Mouse (Mus musculus) adrenal gland, adult 18-20 months (tissue): ENCODE results near the gene Epn1. TPM values are rescaled to one million over a fixed set of nuclear protein-coding genes. Genes with fewer than 3 reads are reported as not detected.

ENCODE experiments used
- DNase-seq, 2 experiments: peaks; one replicate each; pipeline ENCODE4 v3.0.0; 2021 to 2022; ENCODE audit warnings: low spot score in 2 of 2
- microRNA-seq, 2 experiments: library from miRNA; unstranded; fragments of <30 nt; microRNA quantifications; one replicate each; pipeline ENCODE4 v1.2.0; 2021; ENCODE audit warnings: borderline number of aligned reads in 2 of 2
- total RNA-seq, 2 experiments: library from RNA; stranded (reverse); gene quantifications; 1 replicate in 1 of 2; 2 replicates in 1 of 2; pipeline ENCODE4 v1.2.3; 2021

Gene Epn1
- total RNA-seq, 2 experiments from 2014 or later, result 140 to 142 TPM

DNA sequence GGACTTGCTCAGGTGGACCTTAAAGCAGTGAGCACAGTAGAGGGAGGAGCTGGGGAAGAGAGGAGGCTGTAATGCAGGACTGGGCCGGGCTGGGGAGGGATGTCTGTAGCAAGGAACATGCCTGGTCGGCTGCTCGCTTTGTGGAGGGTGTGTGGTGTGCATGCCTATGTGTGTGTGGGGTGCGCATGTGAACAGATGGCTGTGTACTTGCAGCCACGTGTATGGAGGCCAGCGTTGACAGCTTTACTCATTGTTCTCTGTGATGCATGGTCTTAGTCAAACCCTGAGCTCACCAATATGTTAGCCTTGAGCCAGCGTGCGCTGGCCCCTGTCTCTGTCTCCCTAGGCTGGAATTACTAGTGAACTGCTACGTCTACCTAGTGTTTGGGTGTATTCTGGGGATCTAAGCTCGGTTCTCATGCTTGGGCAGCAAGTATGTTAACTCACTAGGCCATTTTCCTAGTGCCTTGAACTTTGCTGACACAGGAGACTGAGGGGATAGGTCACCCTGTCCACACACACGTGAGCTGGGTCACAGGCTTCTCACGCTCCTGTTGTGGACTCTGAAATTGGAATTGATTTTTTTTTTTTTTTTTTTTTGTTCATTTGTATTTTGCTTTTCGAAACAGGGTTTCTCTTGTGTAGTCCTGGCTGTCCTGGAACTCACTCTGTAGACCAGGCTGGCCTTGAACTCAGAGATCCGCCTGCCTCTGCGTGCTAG, 11.1 kb downstream of the Epn1 start:
- DNase-seq, result no peak

DNA sequence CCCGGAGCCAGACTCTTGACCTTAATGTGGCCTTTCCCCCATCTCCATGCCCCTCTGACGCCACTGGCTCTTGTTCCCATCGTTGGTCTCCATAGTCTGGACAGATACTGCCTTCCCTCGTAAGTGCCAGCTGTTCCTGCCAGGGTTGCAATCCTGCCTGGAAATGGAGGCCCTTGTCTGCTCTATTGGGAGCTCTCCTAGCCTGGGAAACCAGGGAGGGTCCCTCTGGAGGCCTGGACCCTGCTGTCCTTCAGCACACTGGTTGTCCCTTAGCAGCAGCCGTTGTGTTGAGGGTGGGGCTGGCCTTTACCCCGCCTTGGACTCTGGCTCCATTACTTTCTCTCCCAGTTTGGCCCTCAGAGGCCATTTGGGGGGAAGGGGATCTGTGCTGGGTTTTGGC, 12.3 kb downstream of the Epn1 start:
- DNase-seq, result no peak

DNA sequence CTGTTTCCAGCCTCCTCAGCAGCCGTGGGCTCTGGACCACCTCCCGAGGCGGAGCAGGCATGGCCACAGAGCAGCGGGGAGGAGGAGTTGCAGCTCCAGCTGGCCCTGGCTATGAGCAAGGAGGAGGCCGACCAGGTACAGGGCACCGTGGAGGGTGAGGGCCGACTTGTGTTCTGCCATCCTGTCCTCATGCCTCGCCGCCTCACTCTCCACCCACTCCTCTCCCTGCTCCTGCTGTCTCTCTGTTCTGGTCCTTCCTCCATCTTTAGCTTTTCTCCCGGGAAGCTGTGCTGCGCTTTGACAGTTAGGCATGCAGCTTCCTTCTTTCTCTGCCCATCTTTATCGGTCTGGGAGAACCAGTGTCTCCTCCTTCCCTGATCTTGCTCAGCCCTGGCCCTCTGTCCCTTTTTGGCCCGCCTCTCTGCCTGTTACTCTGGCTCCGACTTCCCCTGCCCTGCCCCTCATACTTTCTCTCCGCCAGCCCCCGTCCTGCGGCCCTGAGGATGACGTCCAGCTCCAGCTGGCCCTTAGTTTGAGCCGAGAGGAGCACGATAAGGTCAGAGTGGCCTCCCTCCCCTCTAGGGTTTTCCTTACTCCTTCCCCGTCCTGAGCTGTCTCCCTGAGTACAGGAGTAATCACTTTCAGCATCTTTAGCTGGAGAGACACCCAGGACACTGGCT, 12.9 kb downstream of the Epn1 start:
- no peak for DNase-seq

DNA sequence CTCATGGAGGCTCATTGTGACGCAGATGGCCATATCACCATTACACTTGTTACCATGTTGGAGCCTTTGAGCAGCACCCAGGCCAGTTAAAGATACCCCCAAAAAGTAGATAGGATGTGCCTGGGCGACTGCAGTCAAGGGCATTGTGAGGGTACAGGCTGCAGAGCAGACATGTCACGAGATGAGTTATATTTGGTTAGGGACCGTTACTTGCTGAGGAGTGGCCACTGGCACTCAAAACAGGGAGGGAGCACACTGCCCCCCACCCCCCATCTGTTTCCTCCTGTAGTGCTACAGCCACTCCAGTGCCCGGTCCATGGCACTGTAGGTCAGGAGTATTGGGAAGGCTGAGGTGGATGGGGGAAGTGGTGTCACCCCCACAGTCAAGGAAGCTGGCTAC, 18.7 kb downstream of the Epn1 start:
- no peak for DNase-seq

DNA sequence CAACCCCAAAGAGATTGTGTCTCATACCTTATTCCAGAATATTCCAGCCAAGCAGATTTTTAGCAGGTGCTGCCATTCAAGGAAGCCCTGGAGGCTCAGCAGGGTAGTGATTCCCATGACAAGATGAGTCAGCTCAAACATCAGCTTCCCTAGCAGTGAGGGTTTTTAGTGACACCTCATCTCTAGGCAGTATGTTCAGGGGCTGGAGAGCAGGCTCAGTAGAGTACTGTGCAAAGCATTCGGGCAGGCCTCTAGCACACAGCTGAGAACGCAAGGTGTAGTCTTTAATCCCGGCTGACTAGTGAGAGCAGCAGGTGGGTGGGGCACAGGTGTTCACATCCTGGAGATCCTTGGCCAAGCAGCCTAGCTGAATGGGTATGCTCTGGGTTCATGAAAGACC, 19.8 kb downstream of the Epn1 start:
- no peak for DNase-seq

DNA sequence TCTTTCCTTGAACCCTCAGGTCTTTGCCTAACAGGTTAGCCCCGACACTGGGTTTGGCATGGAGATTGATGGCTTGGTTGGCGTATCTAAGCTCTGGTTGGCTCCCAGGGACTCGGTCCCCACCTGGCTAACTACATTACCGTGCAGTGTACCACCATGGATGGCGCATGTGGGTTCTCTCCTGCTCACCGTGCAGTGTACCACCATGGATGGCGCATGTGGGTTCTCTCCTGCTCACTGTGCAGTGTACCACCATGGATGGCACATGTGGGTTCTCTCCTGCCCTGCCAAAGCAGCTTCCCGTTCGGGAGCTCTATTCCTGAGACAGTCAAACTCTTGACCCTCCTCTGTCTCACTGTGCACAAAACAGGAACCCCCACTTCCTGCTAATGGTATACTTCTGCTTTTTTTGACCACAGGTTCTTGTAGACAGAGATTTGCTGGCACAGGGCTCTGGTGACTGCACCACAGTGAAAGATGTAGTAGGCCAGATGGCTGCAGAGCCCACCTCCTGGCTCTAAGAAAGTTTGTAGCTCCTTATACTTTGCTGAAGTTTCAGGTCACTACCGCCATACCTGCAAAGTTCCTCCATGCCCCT, 21.1 kb downstream of the Epn1 start:
- DNase-seq, result no peak

DNA sequence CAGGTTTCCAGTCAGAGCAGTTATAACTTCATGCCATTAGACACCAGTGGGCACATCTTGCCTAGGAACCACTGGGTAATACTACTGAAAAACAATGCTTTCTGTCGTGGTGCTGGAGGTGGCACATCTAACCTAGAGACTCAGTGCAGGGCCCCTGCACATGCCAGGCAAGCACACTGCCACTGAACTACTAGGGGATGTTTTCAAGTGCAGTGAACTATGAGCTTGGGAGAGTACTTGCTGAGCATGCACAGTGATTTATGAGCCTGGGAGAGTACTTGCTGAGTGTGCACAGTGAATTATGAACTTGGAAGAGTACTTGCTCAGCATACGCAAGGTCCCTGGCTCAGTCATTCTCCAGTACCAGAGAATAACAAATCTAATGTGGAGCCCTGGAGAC, 22.5 kb downstream of the Epn1 start:
- no peak for DNase-seq

DNA sequence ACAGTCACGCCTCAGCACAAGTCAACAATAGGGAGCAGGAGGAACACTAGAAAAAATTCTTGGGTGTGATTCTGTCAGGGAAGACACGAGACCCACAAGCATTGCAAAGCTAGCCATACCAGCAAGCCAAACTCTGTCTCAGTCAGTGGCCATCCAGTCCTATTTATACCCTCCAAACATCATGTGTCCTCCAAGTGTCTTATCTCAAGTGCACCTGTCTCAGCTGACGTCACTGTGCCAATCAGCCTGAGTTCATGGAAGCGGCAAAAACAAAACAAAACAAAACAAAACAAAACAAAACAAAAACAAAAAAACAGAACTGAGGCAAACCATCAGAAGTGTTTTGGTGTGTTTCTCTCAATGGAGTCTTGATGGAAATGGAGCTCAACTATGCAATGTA, 28.2 kb downstream of the Epn1 start:
- peak in 1 of 2 experiments; percentile 5 for DNase-seq

DNA sequence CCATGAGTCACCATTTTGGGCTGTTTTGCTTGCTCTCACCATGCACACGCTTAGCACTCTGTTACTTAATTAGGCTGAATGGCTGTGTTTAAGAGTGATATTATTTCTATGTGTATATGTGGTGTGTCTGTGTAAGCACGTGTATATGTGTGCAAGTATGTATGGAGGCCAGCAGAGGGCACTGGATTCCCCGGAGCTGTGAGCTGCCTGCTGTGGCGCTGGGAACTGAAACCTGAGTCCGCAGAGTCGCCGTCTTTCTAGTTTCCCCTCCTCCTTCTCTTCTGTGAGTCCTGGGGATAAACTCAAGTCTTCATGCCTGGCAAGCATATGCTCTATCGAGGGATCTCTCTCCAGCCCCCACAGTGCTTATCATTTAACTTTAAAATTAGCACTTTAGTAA, 29.3 kb downstream of the Epn1 start:
- no peak for DNase-seq

DNA sequence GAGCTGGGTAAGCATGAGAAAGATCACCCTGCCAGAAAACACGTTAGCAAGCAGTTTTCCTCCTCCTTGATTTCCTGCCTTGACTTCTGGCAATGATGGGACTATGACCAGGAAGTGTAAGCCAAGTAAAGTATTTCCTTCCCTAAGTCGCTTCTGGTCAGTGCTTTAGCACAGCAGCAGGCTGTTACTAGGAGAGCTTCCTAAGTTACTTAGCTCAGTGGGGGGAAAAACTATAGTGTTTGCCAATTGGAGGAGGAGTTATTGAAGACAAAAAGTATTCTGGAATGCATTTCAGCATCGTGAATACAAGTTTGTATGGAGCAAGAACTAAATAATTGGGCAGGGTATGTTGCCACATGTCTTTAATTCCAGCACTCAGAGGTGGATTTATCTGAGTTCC, 32.7 kb downstream of the Epn1 start:
- no peak for DNase-seq

DNA sequence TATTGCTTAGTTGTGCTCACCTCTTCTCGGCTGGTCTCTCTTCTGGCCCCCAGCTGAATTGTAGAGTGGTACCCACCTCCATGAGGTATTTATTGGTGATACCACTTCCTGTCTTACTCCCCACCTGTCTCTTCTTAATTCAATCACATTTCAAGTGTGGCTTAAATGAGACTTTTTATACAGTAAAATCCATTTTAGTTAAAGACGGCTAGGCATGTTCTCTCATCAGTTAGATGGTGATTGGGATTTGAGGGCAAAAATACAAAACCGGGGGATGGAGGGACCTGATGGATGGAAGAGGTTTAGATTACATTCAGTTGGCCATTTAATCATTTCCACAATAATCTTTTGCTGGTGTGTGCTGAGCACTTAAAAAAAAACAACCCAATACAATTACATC, 36.8 kb downstream of the Epn1 start, which contains the start of gene Rfpl4:
Rfpl4 (minus strand) TSS at position 101 of the 400 bp plus-strand sequence.
- no peak for DNase-seq

DNA sequence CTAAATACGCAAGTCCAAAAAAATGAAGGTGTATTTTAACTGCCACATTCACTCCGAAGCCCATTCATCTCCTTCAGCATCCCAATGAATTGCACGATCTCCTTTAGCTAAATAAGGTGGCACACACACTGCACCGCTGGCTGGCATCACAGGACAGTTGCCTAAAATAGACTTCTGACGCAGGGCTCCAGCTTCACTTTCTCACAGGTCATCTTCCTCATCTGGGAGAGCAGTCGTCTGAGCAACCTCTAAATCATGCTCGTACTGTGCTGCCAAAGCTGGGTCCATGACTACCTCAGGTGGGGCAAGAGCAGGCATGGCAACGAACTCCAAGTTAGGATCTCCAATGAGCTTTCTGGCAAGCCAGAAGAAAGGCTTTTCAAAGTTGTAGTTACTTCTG, 45.0 kb downstream of the Epn1 start:
- DNase-seq, result no peak

DNA sequence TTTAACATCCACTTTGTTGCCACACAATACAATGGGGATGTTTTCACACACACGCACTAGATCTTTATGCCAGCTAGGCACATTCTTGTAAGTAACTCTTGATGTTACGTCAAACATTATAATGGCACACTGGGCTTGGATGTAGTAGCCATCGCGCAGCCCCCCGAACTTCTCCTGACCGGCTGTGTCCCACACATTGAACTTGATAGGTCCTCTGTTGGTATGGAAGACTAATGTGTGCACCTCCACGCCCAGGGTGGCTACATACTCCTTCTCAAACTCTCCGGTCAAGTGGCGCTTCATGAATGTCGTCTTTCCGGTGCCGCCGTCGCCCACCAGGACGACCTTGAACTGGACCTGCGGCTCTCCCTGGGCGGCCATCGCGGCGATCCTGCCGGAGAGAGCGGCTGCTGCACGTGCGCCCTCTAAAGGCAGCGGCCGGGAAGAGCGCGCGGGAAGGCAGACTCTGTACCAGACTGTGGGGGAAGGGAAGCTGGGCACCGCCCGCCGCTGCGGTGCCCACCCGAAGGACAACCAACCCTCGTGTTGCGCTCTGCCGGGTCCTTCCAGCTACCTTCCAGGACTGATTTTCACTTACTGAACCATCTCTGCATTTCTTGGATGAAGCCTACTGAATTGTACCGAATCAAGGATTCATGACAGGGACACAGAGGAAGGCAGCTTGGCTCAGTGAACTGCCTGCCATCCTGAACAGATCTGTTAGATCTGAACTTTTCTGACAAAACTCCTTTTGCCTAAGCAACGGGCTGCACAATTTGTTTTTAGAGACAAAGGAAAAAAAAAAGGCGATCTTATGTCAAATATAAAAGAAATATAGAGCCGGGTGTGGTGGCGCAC, 45.7 kb downstream of the Epn1 start, which contains the start of gene Rasl2-9:
Rasl2-9 (minus strand) TSS at position 402 of the 858 bp plus-strand sequence.
- DNase-seq, result peak; percentile 79 to 87

Small RNA genes lying within 50 kb of the gene (microRNA-seq; reads per million reads assigned to microRNA genes)
- gene Gm26217, result 0 reads per million in 2 experiments

Other genes starting within 250 kb of the Epn1 start
- gene Shisa7, start 235.5 kb upstream of the Epn1 start, total RNA-seq, result 1 to 10 TPM; 2.1 to 2.4 TPM
- 10 to 100 TPM in 1 of 2 experiments, 1 to 10 TPM in 1; 9.6 to 18.3 TPM for gene Isoc2b, start 210.0 kb upstream of the Epn1 start, total RNA-seq
- gene Isoc2a, start 203.1 kb upstream of the Epn1 start, total RNA-seq, result 10 to 100 TPM; 32.7 to 38.0 TPM
- gene Gm36210, start 173.7 kb upstream of the Epn1 start, total RNA-seq, result not detected
- gene Zfp628, start 165.0 kb upstream of the Epn1 start, total RNA-seq, result 10 to 100 TPM; 13.9 to 17.2 TPM
- gene Nat14, start 158.2 kb upstream of the Epn1 start, total RNA-seq, result 10 to 100 TPM in 1 of 2 experiments, 1 to 10 TPM in 1; 9.8 to 11.6 TPM
- 1 to 10 TPM; 2.2 to 2.5 TPM for gene Ssc5d, start 154.4 kb upstream of the Epn1 start, total RNA-seq
- gene Sbk2, start 115.8 kb upstream of the Epn1 start, total RNA-seq, result 1 to 10 TPM in 1 of 2 experiments, under 1 TPM in 1; 0.96 to 2.5 TPM
- gene Sbk3, start 109.1 kb upstream of the Epn1 start, total RNA-seq, result under 1 TPM; 0.13 to 0.22 TPM
- gene Zfp579, start 84.1 kb upstream of the Epn1 start, total RNA-seq, result 10 to 100 TPM; 15.9 to 25.4 TPM
- gene Zfp524, start 65.8 kb upstream of the Epn1 start, total RNA-seq, result 10 to 100 TPM; 10.2 to 11.5 TPM
- 10 to 100 TPM; 21.7 to 22.5 TPM for gene Fiz1, start 65.5 kb upstream of the Epn1 start, total RNA-seq
- gene Gm44973, start 64.7 kb upstream of the Epn1 start, total RNA-seq, result not detected
- gene Zfp865, start 59.9 kb upstream of the Epn1 start, total RNA-seq, result 10 to 100 TPM; 24.4 to 24.5 TPM
- gene Ccdc106, start 59.7 kb upstream of the Epn1 start, total RNA-seq, result 1 to 10 TPM; 1.5 to 2.6 TPM
- gene 4632433K11Rik, start 46.1 kb upstream of the Epn1 start, total RNA-seq, result not detected
- 1 to 10 TPM; 3.4 to 4.1 TPM for gene Zfp784, start 41.8 kb upstream of the Epn1 start, total RNA-seq
- gene Zfp580, start 28.7 kb upstream of the Epn1 start, total RNA-seq, result 1 to 10 TPM; 5.1 to 5.7 TPM
- gene U2af2, start 18.1 kb upstream of the Epn1 start, total RNA-seq, result 100 to 1,000 TPM; 145 to 156 TPM
- gene Rfpl4, start 36.7 kb downstream of the Epn1 start, total RNA-seq, result under 1 TPM in 1 of 2 experiments, not detected in 1; 0.22 TPM
- 1 to 10 TPM; 1.5 to 2.0 TPM for gene Rasl2-9, start 45.7 kb downstream of the Epn1 start, total RNA-seq
- not detected for gene Vmn1r55, start 69.4 kb downstream of the Epn1 start, total RNA-seq
- gene Vmn1r56, start 116.5 kb downstream of the Epn1 start, total RNA-seq, result not detected
- gene Vmn1r57, start 138.3 kb downstream of the Epn1 start, total RNA-seq, result not detected